Mouse (Mus musculus) ES-E14 (cell line): ENCODE data around the gene Macrod1.

ENCODE experiments used
- HCFC1 ChIP-seq: IDR thresholded peaks from 2 replicates; pipeline ENCODE4 v1.6.1; 2012; ENCODE audit warnings: low read length, inconsistent platforms, borderline replicate concordance; ENCODE audit not compliant: insufficient read depth
- MAFK ChIP-seq: IDR thresholded peaks from 2 replicates; pipeline ENCODE4 v1.6.1; 2014; ENCODE audit warnings: mild to moderate bottlenecking, low read depth, low read length, inconsistent platforms; ENCODE audit not compliant: insufficient read depth

- TF ChIP-seq HCFC1 (no peak), MAFK (no peak)
These were observed 124.3 kb downstream of the Macrod1 start for GRCm38 (mm10) chr19:7180756-7181405.
